Mouse (Mus musculus): ENCODE data around the gene Carnmt1. TPM values are rescaled to one million over a fixed set of nuclear protein-coding genes. Genes with fewer than 3 reads are reported as not detected.
A peak's percentile ranks its signal among the peaks of the same experiment; 100 is the strongest.

Gene Carnmt1
- total and polyA plus RNA-seq, 2 experiments from 2014 or later = 8.6 to 10.6 TPM

DNA sequence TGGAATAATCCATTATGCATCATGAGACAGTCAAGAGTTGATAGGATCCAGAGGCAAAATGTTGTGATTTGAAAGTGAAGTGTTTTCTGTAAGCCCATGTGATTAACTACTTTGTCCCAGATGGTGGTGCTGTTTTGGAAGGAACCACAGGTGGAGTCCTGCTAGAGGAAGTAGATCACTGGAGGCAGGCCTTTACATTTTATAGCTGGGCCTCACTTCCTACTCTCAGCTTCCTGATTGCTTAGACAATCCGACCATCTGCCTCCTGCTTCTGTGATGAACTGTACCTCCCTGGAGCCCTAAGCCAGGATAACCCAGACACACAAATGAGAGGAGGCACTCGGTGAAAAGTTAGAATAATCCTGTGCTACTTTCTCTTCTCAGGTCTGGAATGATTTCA lies 6.7 kb upstream of the Carnmt1 start:
- no peak overlapping the region for H3K27ac ChIP-seq (ENCODE audit: low read depth, low read length)
- no peaks in the 10 kb centered on the region for H3K36me3 ChIP-seq (ENCODE audit: insufficient read depth)
- DNase-seq (no peak), ATAC-seq (no peak)
- no peaks in the 10 kb centered on the region for H3K4me1 ChIP-seq (ENCODE audit: insufficient read depth)
- H3K9ac ChIP-seq = no peak overlapping the region
- 74% methylated on average over 2 of the region's 2 CpGs for WGBS
- H3K27me3 ChIP-seq (ENCODE audit: insufficient read depth, low read length) = no peaks in the 10 kb centered on the region
- H3K4me2 ChIP-seq (ENCODE audit: low read depth) = no peak overlapping the region
- H3K9me3 ChIP-seq (ENCODE audit: low read length) = no peaks in the 10 kb centered on the region
- no peak for TF ChIP-seq CTCF (IDR thresholded peaks at IDR 0.05; ENCODE audit: low read depth)
- no peak overlapping the region for H3K4me3 ChIP-seq (ENCODE audit: low read depth, low read length)

DNA sequence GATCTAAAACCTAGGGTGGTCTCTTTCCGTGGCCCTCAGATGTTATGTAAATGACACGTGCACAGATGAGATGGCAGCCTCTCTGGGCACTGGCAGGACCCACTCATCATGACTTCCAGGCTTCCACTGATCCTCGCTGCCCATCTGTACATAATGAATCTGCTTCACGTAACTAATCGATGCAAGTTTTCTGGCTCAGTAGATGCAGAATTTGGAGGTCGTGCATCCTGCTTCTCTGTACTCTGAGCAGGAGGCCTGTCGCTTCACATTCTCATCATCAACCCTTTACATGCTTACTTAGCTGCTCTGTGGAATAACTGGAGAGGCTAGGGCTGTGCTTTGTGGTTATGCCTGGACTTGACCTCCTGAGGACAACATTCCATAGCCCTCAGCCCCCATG lies 3.6 kb upstream of the Carnmt1 start:
- no peak overlapping the region for H3K27ac ChIP-seq (ENCODE audit: low read depth, low read length)
- H3K9me3 ChIP-seq (ENCODE audit: low read length) = no peaks in the 10 kb centered on the region
- no peaks in the 10 kb centered on the region for H3K36me3 ChIP-seq (ENCODE audit: insufficient read depth)
- no peak overlapping the region for H3K4me2 ChIP-seq (ENCODE audit: low read depth)
- no peak for DNase-seq
- H3K9ac ChIP-seq = no peak overlapping the region
- 78% methylated on average over 7 of the region's 7 CpGs for WGBS
- ATAC-seq = no peak
- no peaks in the 10 kb centered on the region for H3K27me3 ChIP-seq (ENCODE audit: insufficient read depth, low read length)
- peaks cover 1% of the 10 kb centered on the region; the same call in 1 of the 2 replicates for H3K4me1 ChIP-seq (ENCODE audit: insufficient read depth)
- TF ChIP-seq CTCF (IDR thresholded peaks at IDR 0.05; ENCODE audit: low read depth) = no peak
- H3K4me3 ChIP-seq (ENCODE audit: low read depth, low read length) = no peak overlapping the region

DNA sequence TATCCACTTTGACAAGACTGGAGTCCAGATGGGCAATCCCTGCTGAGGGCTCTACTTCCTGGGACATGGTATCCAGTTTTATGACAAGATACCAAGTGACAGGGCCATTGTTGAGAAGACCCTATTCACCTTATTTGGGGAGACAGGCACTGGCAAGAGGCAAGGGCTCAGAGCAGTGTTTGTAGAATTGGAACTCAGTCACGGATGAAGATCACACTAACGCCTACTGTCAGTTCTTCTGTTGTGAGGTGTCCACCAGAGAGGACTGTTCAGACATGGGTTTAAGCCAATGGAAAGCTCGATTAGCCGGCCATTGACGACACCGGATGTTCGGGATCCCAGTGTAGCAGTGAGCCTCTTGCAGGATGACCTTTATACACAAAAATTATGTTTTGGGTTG lies 1.0 kb upstream of the Carnmt1 start:
- Histone ChIP-seq H3K4me1 (ENCODE audit: insufficient read depth) (peaks cover 17% of the 10 kb centered on the region), H3K36me3 (ENCODE audit: insufficient read depth) (no peaks in the 10 kb centered on the region), H3K4me3 (ENCODE audit: low read depth, low read length) (no peak overlapping the region), H3K9ac (no peak overlapping the region), H3K27me3 (ENCODE audit: insufficient read depth, low read length) (no peaks in the 10 kb centered on the region), H3K4me2 (ENCODE audit: low read depth) (no peak overlapping the region), H3K9me3 (ENCODE audit: low read length) (no peaks in the 10 kb centered on the region), H3K27ac (ENCODE audit: low read depth, low read length) (no peak overlapping the region)
- no peak for DNase-seq
- WGBS = 89% methylated on average over 7 of the region's 7 CpGs
- no peak for ATAC-seq
- no peak for TF ChIP-seq CTCF (IDR thresholded peaks at IDR 0.05; ENCODE audit: low read depth)

DNA sequence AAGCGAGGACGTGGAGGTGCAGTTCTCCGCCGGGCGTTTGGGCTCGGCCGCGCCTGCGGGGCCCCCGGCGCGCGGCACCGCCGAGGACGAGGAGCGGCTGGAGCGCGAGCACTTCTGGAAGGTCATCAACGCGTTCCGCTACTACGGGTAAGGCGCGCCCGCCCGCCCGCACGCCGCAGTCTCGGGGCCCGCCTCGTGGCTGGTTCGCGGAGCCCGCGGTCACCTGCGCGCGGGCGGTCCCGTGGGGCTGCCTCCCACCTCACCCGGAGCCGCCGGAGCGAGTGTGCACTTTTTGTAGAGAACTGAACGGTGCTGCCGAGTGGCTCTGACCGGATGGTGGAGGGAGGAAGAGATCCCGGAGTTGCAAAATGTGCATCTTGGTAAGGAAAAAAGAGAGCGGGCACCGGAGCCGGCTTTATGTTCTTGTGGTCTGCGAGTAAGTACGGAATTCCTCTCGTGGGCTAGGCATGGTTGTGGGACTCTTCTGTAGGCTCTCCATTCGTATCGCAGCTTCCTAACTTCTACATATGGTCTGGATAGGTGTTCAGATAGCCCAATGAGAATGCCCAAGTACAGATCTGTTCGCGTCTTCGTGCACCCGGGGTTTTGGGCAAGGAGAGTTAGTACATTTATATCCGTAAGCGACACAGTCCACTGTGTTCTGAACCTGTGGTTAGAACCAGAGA lies 635 bp downstream of the Carnmt1 start:
- no peaks in the 10 kb centered on the region for H3K36me3 ChIP-seq (ENCODE audit: insufficient read depth)
- H3K27me3 ChIP-seq (ENCODE audit: insufficient read depth, low read length) = no peaks in the 10 kb centered on the region
- under 1% methylated on average over 32 of the region's 64 CpGs for WGBS
- H3K4me3 ChIP-seq (ENCODE audit: low read depth, low read length) = peak overlapping the region; percentile 63
- peaks cover 17% of the 10 kb centered on the region for H3K4me1 ChIP-seq (ENCODE audit: insufficient read depth)
- peak overlapping the region; percentile 68 for H3K9ac ChIP-seq
- ATAC-seq (peak; percentile 67), DNase-seq (peak; percentile 59)
- H3K9me3 ChIP-seq (ENCODE audit: low read length) = no peaks in the 10 kb centered on the region
- peak overlapping the region; percentile 74 for H3K4me2 ChIP-seq (ENCODE audit: low read depth)
- no peak for TF ChIP-seq CTCF (IDR thresholded peaks at IDR 0.05; ENCODE audit: low read depth)
- peak overlapping the region; percentile 69 for H3K27ac ChIP-seq (ENCODE audit: low read depth, low read length)

DNA sequence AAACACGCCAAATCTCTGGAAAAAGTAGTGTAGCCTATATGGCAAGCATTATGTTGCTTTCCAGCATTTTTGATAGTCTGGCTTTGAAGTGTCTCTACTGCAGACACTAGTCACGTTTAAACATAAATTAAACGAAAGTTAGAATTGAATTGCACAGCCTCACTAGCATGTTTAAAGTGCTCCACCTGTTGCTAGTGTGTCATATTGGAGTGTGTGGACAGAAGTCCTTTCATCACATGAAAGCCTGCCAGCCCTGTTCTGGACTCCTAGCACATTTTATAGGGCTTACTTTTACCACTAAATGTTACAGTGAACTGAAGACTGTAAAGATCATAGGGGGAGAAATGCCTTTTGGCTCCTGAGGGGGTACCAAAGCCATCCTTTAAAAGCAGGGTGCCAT lies 1.9 kb downstream of the Carnmt1 start:
- ATAC-seq (no peak), DNase-seq (no peak)
- no peaks in the 10 kb centered on the region for H3K27me3 ChIP-seq (ENCODE audit: insufficient read depth, low read length)
- H3K27ac ChIP-seq (ENCODE audit: low read depth, low read length) = no peak overlapping the region
- H3K4me2 ChIP-seq (ENCODE audit: low read depth) = peak overlapping the region; percentile 74
- no peak overlapping the region for H3K9ac ChIP-seq
- 48% methylated on average over 3 of the region's 3 CpGs for WGBS
- peaks cover 17% of the 10 kb centered on the region for H3K4me1 ChIP-seq (ENCODE audit: insufficient read depth)
- no peaks in the 10 kb centered on the region for H3K9me3 ChIP-seq (ENCODE audit: low read length)
- H3K36me3 ChIP-seq (ENCODE audit: insufficient read depth) = no peaks in the 10 kb centered on the region
- 0 out of 2 replicates have a peak overlapping the region, but pooled peaks have one; percentile 10 for H3K4me3 ChIP-seq (ENCODE audit: low read depth, low read length)
- no peak for TF ChIP-seq CTCF (IDR thresholded peaks at IDR 0.05; ENCODE audit: low read depth)

DNA sequence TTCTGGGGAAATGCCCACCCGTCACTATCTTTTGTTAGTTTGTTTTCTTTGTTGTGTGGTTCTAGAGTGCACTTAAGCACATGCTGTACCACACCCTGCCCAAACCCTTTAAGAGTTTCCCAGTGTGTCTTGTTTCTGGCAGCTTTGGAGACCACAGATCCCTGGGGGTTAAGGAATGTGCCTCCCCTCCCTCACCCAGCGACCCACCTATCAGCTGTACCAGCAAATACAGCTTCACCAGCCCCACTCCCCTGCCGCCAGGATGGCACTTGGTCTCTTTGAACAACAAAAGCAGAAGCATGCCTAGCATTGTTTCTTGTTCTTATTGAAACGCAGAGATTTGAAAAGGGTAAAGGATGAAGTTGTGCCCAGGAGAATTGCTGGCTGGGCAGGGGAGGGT lies 2.6 kb downstream of the Carnmt1 start:
- ATAC-seq = no peak
- 7% methylated on average over 4 of the region's 4 CpGs for WGBS
- no peaks in the 10 kb centered on the region for H3K27me3 ChIP-seq (ENCODE audit: insufficient read depth, low read length)
- H3K9ac ChIP-seq = peak overlapping the region; percentile 40; the same call in 1 of the 2 replicates
- peak overlapping the region; percentile 10; the same call in 1 of the 2 replicates for H3K4me3 ChIP-seq (ENCODE audit: low read depth, low read length)
- no peaks in the 10 kb centered on the region for H3K9me3 ChIP-seq (ENCODE audit: low read length)
- H3K4me2 ChIP-seq (ENCODE audit: low read depth) = peak overlapping the region; percentile 74
- H3K4me1 ChIP-seq (ENCODE audit: insufficient read depth) = peaks cover 17% of the 10 kb centered on the region
- no peak overlapping the region for H3K27ac ChIP-seq (ENCODE audit: low read depth, low read length)
- no peak for TF ChIP-seq CTCF (IDR thresholded peaks at IDR 0.05; ENCODE audit: low read depth)
- H3K36me3 ChIP-seq (ENCODE audit: insufficient read depth) = no peaks in the 10 kb centered on the region
- no peak for DNase-seq

DNA sequence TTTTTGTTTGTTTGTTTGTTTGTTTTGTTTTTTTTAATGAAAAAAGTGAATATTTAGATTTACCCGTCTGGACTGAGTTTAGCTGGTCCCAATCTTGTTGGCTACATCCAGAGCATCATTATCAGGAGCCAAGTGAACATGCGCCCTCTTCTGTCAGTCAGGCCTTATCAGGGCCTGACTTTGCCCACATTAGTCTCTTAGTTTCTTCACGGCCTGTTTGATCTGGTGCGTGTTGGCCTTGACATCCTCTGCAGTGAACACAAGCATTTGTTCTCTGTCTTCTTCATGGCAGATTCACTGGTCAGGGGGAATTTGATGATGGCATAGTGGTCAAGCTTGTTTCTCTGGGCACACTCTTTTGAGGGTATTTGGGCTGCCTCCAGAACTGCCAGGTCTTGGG lies 11.6 kb downstream of the Carnmt1 start:
- Histone ChIP-seq H3K36me3 (ENCODE audit: insufficient read depth) (peaks cover 12% of the 10 kb centered on the region; the same call in 1 of the 2 replicates), H3K27me3 (ENCODE audit: insufficient read depth, low read length) (no peaks in the 10 kb centered on the region), H3K4me3 (ENCODE audit: low read depth, low read length) (no peak overlapping the region), H3K9me3 (ENCODE audit: low read length) (no peaks in the 10 kb centered on the region), H3K9ac (no peak overlapping the region), H3K4me1 (ENCODE audit: insufficient read depth) (no peaks in the 10 kb centered on the region), H3K4me2 (ENCODE audit: low read depth) (no peak overlapping the region), H3K27ac (ENCODE audit: low read depth, low read length) (no peak overlapping the region)
- TF ChIP-seq CTCF (IDR thresholded peaks at IDR 0.05; ENCODE audit: low read depth) = no peak
- no peak for DNase-seq
- 76% methylated on average over 4 of the region's 4 CpGs for WGBS
- no peak for ATAC-seq
